Mouse (Mus musculus) kidney, adult 2 months (tissue): ENCODE measurements at regions not wholly inside any gene's neighbourhood (a gene's known extent, or its start where the extent isn't known, plus 50 kb on each side); places are given as distances from the start of the nearest gene placed in this dataset.

Source experiments
- CTCF ChIP-seq: fragments of 200-500 bp; conservative IDR thresholded peaks from 2 replicates; pipeline ENCODE4 v1.5.1; 2011; ENCODE audit warnings: low read depth, mild to moderate bottlenecking, control low read depth, low read length, moderate library complexity, mixed read lengths; ENCODE audit not compliant: insufficient read depth, insufficient read length
- POLR2A ChIP-seq: fragments of 200-500 bp; IDR thresholded peaks from one replicate; pipeline ENCODE4 v1.6.1; 2011; ENCODE audit warnings: low read depth, low read length, control low read depth

DNA sequence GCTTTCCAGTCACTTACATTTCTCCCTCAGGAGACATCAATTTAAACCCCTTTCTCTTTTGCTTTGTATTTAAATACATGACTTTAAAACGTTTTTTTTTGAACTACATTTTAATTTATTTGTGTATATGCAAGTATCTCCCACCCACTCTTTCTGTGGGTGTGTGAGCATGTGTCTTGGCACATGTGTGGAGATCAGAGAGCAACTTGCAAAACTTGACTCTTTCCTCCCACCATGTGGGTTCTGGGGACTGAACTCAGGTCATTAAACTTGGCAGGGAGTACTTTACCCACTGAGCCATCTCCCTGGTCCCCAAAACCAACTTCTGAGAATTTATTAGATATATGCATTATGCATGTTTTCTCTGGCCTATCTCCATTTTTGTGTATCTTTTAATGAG is 143.9 kb downstream of the Ttc32 start:
- TF ChIP-seq POLR2A = no peak
- TF ChIP-seq CTCF = no peak
